Mouse (Mus musculus): ENCODE results near the gene 1600012H06Rik. TPM values are rescaled to one million over a fixed set of nuclear protein-coding genes. Genes with fewer than 3 reads are reported as not detected.
"Not testable (repeated sequence)": the region's sequence is repeated elsewhere in the genome, so short reads cannot be mapped to it uniquely, and the experiment has no call there.

1600012H06Rik gene
- polyA plus RNA-seq, 1 experiment from 2014 or later: 11.2 TPM

DNA sequence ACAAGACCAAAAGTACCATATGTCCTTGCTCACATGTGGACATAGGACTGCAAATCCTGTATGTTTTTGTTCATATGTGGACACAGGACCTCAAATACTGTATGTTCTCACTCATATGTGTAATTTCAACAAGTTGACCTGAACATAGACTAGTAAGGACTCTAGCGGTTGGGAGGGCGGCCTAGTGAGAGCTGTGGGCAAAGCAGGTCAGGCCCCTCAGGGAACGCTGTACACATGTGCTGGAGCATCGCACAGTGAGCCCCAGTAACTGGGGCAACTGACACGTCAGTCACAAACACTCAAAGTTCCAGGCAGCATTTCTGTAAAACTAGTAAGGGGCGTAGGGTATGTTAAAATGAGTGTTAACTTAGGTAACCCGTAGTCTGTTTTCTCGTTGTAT is 30.0 kb upstream of the 1600012H06Rik start:
- Histone ChIP-seq H3K9ac (no peak overlapping the region), H3K27me3 (no peaks in the 10 kb centered on the region), H3K9me3 (replicated peaks) (no peaks in the 10 kb centered on the region), H3K4me1 (replicated peaks) (no peaks in the 10 kb centered on the region), H3K36me3 (no peaks in the 10 kb centered on the region), H3K4me2 (no peak overlapping the region), H3K27ac (no peak overlapping the region), H3K4me3 (replicated peaks) (no peak overlapping the region)
- DNase-seq: no peak
- WGBS (ENCODE audit: insufficient replicate concordance): 75% methylated on average over 8 of the region's 8 CpGs
- no peak for ATAC-seq (ENCODE audit: low read depth)

DNA sequence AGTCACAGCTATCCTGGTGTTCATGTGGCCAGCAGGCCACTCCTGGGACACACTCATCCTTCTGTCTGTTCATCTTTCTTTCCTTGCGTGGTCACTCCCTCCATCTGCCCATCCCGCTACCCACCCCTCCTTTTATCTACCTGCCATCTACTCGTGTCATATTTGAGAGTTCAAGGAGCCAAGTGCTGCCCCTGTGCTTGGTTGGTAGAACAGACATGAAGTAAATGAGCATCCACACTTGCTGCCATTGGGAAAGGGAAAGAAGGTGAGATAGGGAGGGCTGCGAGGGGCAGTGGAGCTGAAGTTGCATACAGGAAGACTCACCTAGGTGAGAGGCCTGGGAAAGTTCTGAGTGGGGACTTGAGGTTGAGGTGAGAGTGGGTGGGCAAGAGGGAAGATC is 28.6 kb upstream of the 1600012H06Rik start:
- Histone ChIP-seq H3K4me3 (replicated peaks) (no peak overlapping the region), H3K9ac (no peak overlapping the region), H3K27me3 (0 out of 2 replicates have a peak, but pooled peaks cover 8% of the 10 kb centered on the region), H3K36me3 (no peaks in the 10 kb centered on the region), H3K27ac (no peak overlapping the region), H3K9me3 (replicated peaks) (no peaks in the 10 kb centered on the region), H3K4me1 (replicated peaks) (no peaks in the 10 kb centered on the region), H3K4me2 (no peak overlapping the region)
- WGBS (ENCODE audit: insufficient replicate concordance): 67% methylated on average over 4 of the region's 4 CpGs
- ATAC-seq (ENCODE audit: low read depth) (no peak), DNase-seq (no peak)

- H3K9me3 ChIP-seq (replicated peaks): no peaks in the 10 kb centered on the region
- H3K36me3 ChIP-seq: no peaks in the 10 kb centered on the region
- no peak overlapping the region for H3K27ac ChIP-seq
- H3K4me2 ChIP-seq: no peak overlapping the region
- no peak overlapping the region for H3K4me3 ChIP-seq (replicated peaks)
- WGBS (ENCODE audit: insufficient replicate concordance): 74% methylated on average over 8 of the region's 8 CpGs
- H3K27me3 ChIP-seq: 0 out of 2 replicates have a peak, but pooled peaks cover 8% of the 10 kb centered on the region
- no peak overlapping the region for H3K9ac ChIP-seq
- no peaks in the 10 kb centered on the region for H3K4me1 ChIP-seq (replicated peaks)
- ATAC-seq (ENCODE audit: low read depth) (no peak), DNase-seq (no peak)
These were observed 25.1 kb upstream of the 1600012H06Rik start for GRCm38 (mm10) chr17:14917866-14918265.

DNA sequence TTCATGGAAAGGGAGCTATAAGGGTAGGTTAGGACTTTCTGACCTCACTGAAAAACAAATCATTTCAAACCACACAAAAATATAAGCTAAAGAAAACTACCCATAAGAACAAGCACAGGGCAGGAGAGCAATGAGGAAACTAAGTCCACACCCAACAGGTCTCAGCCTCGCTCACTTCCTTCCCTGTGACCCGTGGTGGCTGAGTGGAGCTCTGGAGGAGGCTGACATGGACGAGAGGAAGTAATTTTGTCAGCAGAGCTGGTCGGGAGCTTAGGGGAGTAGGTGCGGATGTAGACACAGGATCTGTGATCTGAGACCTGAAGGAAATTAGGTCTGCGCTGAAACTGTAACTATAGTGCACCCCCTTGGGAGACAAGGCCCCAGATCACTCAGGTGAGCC is 21.4 kb upstream of the 1600012H06Rik start:
- Histone ChIP-seq H3K9me3 (replicated peaks) (no peaks in the 10 kb centered on the region), H3K36me3 (no peaks in the 10 kb centered on the region), H3K27me3 (0 out of 2 replicates have a peak, but pooled peaks cover 8% of the 10 kb centered on the region), H3K9ac (no peak overlapping the region), H3K27ac (no peak overlapping the region), H3K4me1 (replicated peaks) (no peaks in the 10 kb centered on the region), H3K4me2 (no peak overlapping the region), H3K4me3 (replicated peaks) (no peak overlapping the region)
- DNase-seq: no peak
- no peak for ATAC-seq (ENCODE audit: low read depth)
- WGBS (ENCODE audit: insufficient replicate concordance): 33% methylated on average over 6 of the region's 6 CpGs

GRCm38 (mm10) chr17:14927644-14928218 is 15.3 kb upstream of the 1600012H06Rik start:
- WGBS (ENCODE audit: insufficient replicate concordance): 70% methylated on average over 8 of the region's 8 CpGs
- H3K4me1 ChIP-seq (replicated peaks): no peaks in the 10 kb centered on the region
- H3K9ac ChIP-seq: no peak overlapping the region
- ATAC-seq (ENCODE audit: low read depth): no peak
- no peaks in the 10 kb centered on the region for H3K9me3 ChIP-seq (replicated peaks)
- no peak overlapping the region for H3K4me2 ChIP-seq
- no peaks in the 10 kb centered on the region for H3K36me3 ChIP-seq
- H3K27me3 ChIP-seq: no peaks in the 10 kb centered on the region
- no peak overlapping the region for H3K27ac ChIP-seq
- H3K4me3 ChIP-seq (replicated peaks): no peak overlapping the region
- no peak for DNase-seq

- H3K4me2 ChIP-seq: no peak overlapping the region
- H3K4me3 ChIP-seq (replicated peaks): no peak overlapping the region
- DNase-seq (no peak), ATAC-seq (ENCODE audit: low read depth) (no peak)
- 62% methylated on average over 5 of the region's 5 CpGs for WGBS (ENCODE audit: insufficient replicate concordance)
- H3K9ac ChIP-seq: no peak overlapping the region
- H3K36me3 ChIP-seq: no peaks in the 10 kb centered on the region
- no peak overlapping the region for H3K27ac ChIP-seq
- H3K27me3 ChIP-seq: no peaks in the 10 kb centered on the region
- no peaks in the 10 kb centered on the region for H3K9me3 ChIP-seq (replicated peaks)
- H3K4me1 ChIP-seq (replicated peaks): no peaks in the 10 kb centered on the region
These were observed 14.4 kb upstream of the 1600012H06Rik start for GRCm38 (mm10) chr17:14928631-14929030.

DNA sequence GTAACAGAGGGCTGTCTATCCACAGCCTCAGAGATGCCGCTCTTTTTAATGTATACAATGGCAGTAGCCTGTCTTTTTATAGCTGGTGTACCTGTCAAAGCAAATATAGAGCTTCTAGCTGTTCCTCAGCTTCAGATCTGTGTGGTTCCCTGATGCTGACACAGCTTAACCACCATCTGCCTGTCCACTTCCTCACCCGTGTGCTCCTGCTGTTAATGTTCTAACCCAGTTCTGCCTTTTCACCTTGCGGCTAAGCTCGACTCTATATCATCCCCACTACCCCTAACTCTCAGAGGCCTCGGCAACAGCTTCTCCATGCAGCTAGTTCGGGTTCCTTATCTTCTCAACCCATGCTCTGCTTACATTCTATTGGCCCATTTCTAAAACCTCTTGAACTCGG is 12.3 kb upstream of the 1600012H06Rik start:
- Histone ChIP-seq H3K36me3 (no peaks in the 10 kb centered on the region), H3K9me3 (replicated peaks) (no peaks in the 10 kb centered on the region), H3K27ac (no peak overlapping the region), H3K9ac (no peak overlapping the region), H3K4me1 (replicated peaks) (no peaks in the 10 kb centered on the region), H3K4me3 (replicated peaks) (no peak overlapping the region), H3K27me3 (no peaks in the 10 kb centered on the region), H3K4me2 (no peak overlapping the region)
- 38% methylated on average over 7 of the region's 7 CpGs for WGBS (ENCODE audit: insufficient replicate concordance)
- no peak for ATAC-seq (ENCODE audit: low read depth)
- no peak for DNase-seq

- ATAC-seq (ENCODE audit: low read depth) (no peak), DNase-seq (no peak)
- WGBS (ENCODE audit: insufficient replicate concordance): 54% methylated on average over 5 of the region's 5 CpGs
- Histone ChIP-seq H3K27me3 (no peaks in the 10 kb centered on the region), H3K4me1 (replicated peaks) (no peaks in the 10 kb centered on the region), H3K9me3 (replicated peaks) (no peaks in the 10 kb centered on the region), H3K9ac (no peak overlapping the region), H3K4me3 (replicated peaks) (no peak overlapping the region), H3K27ac (no peak overlapping the region), H3K4me2 (no peak overlapping the region), H3K36me3 (no peaks in the 10 kb centered on the region)
These were observed 11.5 kb upstream of the 1600012H06Rik start for GRCm38 (mm10) chr17:14931469-14931868.

GRCm38 (mm10) chr17:14935280-14935679 is 7.7 kb upstream of the 1600012H06Rik start:
- H3K36me3 ChIP-seq; H3K4me2 ChIP-seq; DNase-seq; ATAC-seq (ENCODE audit: low read depth); H3K27me3 ChIP-seq; H3K9me3 ChIP-seq (replicated peaks); H3K9ac ChIP-seq; H3K4me1 ChIP-seq (replicated peaks); H3K4me3 ChIP-seq (replicated peaks); H3K27ac ChIP-seq: not testable (repeated sequence)
- 75% methylated on average over 14 of the region's 14 CpGs for WGBS (ENCODE audit: insufficient replicate concordance)

DNA sequence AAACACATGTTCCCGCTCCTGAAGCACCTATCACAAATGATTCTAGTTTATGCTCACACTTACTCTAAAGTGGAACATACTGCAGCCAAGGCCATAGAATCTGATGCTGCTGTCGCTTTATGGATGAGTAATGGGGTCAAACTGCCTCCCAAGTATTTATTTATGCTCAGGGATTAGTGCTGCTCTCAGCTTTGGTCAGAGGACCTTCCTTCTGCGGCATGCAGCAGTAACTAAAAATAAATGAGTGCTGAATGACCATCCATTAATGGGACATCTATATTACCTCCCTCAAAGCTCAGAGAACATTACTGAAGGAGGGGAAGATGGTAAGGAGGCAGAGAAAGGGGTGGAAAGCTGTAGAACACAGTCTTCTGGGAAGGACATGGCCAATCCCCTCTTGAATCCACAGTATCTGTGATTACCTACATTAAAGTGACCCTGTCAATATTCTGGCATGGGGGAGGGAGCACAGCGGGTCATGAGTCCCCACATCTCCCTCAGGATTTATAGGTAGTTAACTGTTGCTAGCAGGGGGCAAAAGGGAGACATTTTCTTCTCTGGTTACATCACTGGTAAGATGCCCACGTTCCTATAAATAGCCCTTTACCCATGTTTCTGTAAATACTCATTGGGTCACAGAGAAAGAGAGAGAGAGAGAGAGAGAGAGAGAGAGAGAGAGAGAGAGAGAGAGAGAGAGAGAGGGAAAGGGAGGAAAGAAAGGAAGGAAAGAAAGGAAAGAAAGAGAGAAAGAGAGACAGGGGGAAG is 7.0 kb upstream of the 1600012H06Rik start:
- Histone ChIP-seq H3K4me2 (no peak overlapping the region), H3K27ac (no peak overlapping the region), H3K27me3 (no peaks in the 10 kb centered on the region), H3K4me3 (replicated peaks) (no peak overlapping the region), H3K9me3 (replicated peaks) (no peaks in the 10 kb centered on the region), H3K4me1 (replicated peaks) (no peaks in the 10 kb centered on the region), H3K36me3 (no peaks in the 10 kb centered on the region), H3K9ac (no peak overlapping the region)
- 57% methylated on average over 5 of the region's 5 CpGs for WGBS (ENCODE audit: insufficient replicate concordance)
- DNase-seq: no peak
- no peak for ATAC-seq (ENCODE audit: low read depth)

- peak overlapping the region; percentile 90 for H3K9ac ChIP-seq
- ATAC-seq (ENCODE audit: low read depth); H3K27me3 ChIP-seq; H3K27ac ChIP-seq; H3K9me3 ChIP-seq (replicated peaks); DNase-seq: not testable (repeated sequence)
- peak overlapping the region; percentile 93 for H3K4me3 ChIP-seq (replicated peaks)
- peak overlapping the region; percentile 95 for H3K4me2 ChIP-seq
- WGBS (ENCODE audit: insufficient replicate concordance): 62% methylated on average over 6 of the region's 6 CpGs
- peaks cover 18% of the 10 kb centered on the region for H3K36me3 ChIP-seq
- H3K4me1 ChIP-seq (replicated peaks): peaks cover 32% of the 10 kb centered on the region
These were observed 803 bp upstream of the 1600012H06Rik start for GRCm38 (mm10) chr17:14942181-14942580.

DNA sequence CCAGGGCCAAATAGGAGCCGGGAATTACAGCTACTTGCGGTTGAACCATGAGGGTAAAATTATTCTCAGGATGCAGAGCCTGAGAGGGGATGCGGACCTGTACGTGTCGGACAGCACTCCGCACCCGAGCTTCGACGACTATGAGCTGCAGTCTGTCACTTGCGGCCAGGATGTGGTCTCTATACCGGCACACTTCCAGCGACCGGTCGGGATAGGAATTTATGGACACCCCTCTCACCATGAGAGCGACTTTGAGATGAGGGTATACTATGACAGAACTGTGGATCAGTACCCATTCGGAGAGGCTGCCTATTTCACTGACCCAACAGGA is 710 bp downstream of the 1600012H06Rik start:
- ATAC-seq (ENCODE audit: low read depth) (peak; percentile 6), DNase-seq (no peak)
- peak overlapping the region; percentile 95 for H3K4me2 ChIP-seq
- H3K27ac ChIP-seq: peak overlapping the region; percentile 78
- H3K4me3 ChIP-seq (replicated peaks): peak overlapping the region; percentile 93
- peak overlapping the region; percentile 90 for H3K9ac ChIP-seq
- H3K36me3 ChIP-seq: peaks cover 29% of the 10 kb centered on the region
- WGBS (ENCODE audit: insufficient replicate concordance): 11% methylated on average over 16 of the region's 16 CpGs
- no peaks in the 10 kb centered on the region for H3K9me3 ChIP-seq (replicated peaks)
- no peaks in the 10 kb centered on the region for H3K27me3 ChIP-seq
- H3K4me1 ChIP-seq (replicated peaks): peaks cover 32% of the 10 kb centered on the region

Data from liver, embryonic 13.5 days (tissue).